Mouse (Mus musculus) ES-Bruce4 (cell line): Measurements from ENCODE around the gene Agbl5.

ENCODE experiments used
- CTCF ChIP-seq: IDR thresholded peaks from one replicate; pipeline ENCODE4 v1.8.1; 2011; ENCODE audit warnings: low read depth, low read length
- POLR2A ChIP-seq: IDR thresholded peaks from one replicate; pipeline ENCODE4 v1.8.1; 2011; ENCODE audit warnings: low read length; ENCODE audit not compliant: insufficient read depth

GRCm38 (mm10) chr5:30917348-30917747 lies 28.9 kb downstream of the Agbl5 start:
- TF ChIP-seq POLR2A: no peak
- TF ChIP-seq CTCF: no peak
